Mouse (Mus musculus) cerebellum, postnatal 4 days (tissue): ENCODE measurements at regions not wholly inside any gene's neighbourhood (a gene's known extent, or its start where the extent isn't known, plus 50 kb on each side); places are given as distances from the start of the nearest gene placed in this dataset.

Source experiments
- DNase-seq, 2 experiments: peaks; one replicate each; pipeline ENCODE4 v3.0.0; 2022; ENCODE audit warnings: low spot score in 2 of 2, mixed read lengths in 1 of 2

- DNase-seq, result no peak
Observed at GRCm38 (mm10) chr19:52048378-52048978, 215.6 kb upstream of the Ins1 start.

- DNase-seq, result no peak
Observed at GRCm38 (mm10) chr19:52068806-52069205, 195.3 kb upstream of the Ins1 start.

GRCm38 (mm10) chr19:52069919-52070528, 194.1 kb upstream of the Ins1 start:
- DNase-seq, result no peak

- DNase-seq, result no peak
Observed at GRCm38 (mm10) chr19:52071234-52071633, 192.9 kb upstream of the Ins1 start.

- no peak for DNase-seq
Observed at GRCm38 (mm10) chr19:52079020-52079419, 185.1 kb upstream of the Ins1 start.

- DNase-seq, result peak in 1 of 2 experiments; percentile 1
Observed at GRCm38 (mm10) chr19:52112398-52112797, 151.7 kb upstream of the Ins1 start.
